Mouse (Mus musculus): Measurements from ENCODE around the gene 2010111I01Rik. TPM values are rescaled to one million over a fixed set of nuclear protein-coding genes. Genes with fewer than 3 reads are reported as not detected.

The 2010111I01Rik gene
- total and polyA plus RNA-seq, 3 experiments: 13.3 to 19.8 (median 14.4) TPM

- Histone ChIP-seq H3K27me3 (replicated peaks) (no peaks in the 10 kb centered on the region), H3K36me3 (replicated peaks in 1 of 2; ENCODE audit: control insufficient read depth in 1 of 2, insufficient read depth in 1 of 2, low read length in 1 of 2) (no peaks in the 10 kb centered on the region), H3K27ac (ENCODE audit: insufficient read depth, low read depth) (no peak overlapping the region), H3K4me2 (ENCODE audit: insufficient read depth, low read depth, poor library complexity, severe bottlenecking) (no peak overlapping the region), H3K9me3 (replicated peaks; ENCODE audit: low read length) (no peaks in the 10 kb centered on the region), H3K4me1 (ENCODE audit: control insufficient read depth in 1 of 2, insufficient read depth in 2 of 2) (peaks cover 11 to 17% of the 10 kb centered on the region in 2 experiments), H3K79me2 (replicated peaks; ENCODE audit: control insufficient read depth, extremely low read depth, insufficient read depth, poor library complexity, severe bottlenecking) (no peaks in the 10 kb centered on the region), H3K4me3 (replicated peaks in 1 of 3; ENCODE audit: low read depth in 2 of 3, low read length in 2 of 3, poor library complexity in 1 of 3) (no peak overlapping the region), H3K9ac (ENCODE audit: insufficient read depth, low read depth) (no peak overlapping the region)
- no peak for TF ChIP-seq POLR2A (IDR thresholded peaks at IDR 0.05; ENCODE audit: low read depth, low read length)
- TF ChIP-seq USF1 (IDR thresholded peaks at IDR 0.05; ENCODE audit: low read depth, low read length): no peak
- TF ChIP-seq ZC3H11A (IDR thresholded peaks at IDR 0.05; ENCODE audit: low read depth, low read length): no peak
- TF ChIP-seq ZMIZ1 (IDR thresholded peaks at IDR 0.05; ENCODE audit: low read depth, low read length): no peak
- TF ChIP-seq JUND (conservative IDR thresholded peaks at IDR 0.05; ENCODE audit: low read depth, low read length): no peak
- TF ChIP-seq PAX5 (IDR thresholded peaks at IDR 0.05; ENCODE audit: low read length): no peak
- TF ChIP-seq BHLHE40 (IDR thresholded peaks at IDR 0.05; ENCODE audit: low read depth, low read length): no peak
- TF ChIP-seq TCF12 (IDR thresholded peaks at IDR 0.05; ENCODE audit: low read depth, low read length): no peak
- TF ChIP-seq MEF2A (IDR thresholded peaks at IDR 0.05; ENCODE audit: borderline replicate concordance, low read depth, low read length): no peak
- TF ChIP-seq TBP (conservative IDR thresholded peaks at IDR 0.05; ENCODE audit: low read depth, low read length): no peak
- TF ChIP-seq NELFE (IDR thresholded peaks at IDR 0.05; ENCODE audit: low read depth, low read length): no peak
- no peak for TF ChIP-seq RAD21 (IDR thresholded peaks at IDR 0.05; ENCODE audit: low read depth, low read length)
- no peak for DNase-seq (ENCODE audit: extremely low read depth)
- in situ Hi-C loops (cut with MboI; ENCODE audit: low pct_ligation_motif_present, low pct_unique_long_range_greater_than_20kb, low sequenced_read_pairs) (no loop called here), dilution Hi-C loops (cut with MboI; ENCODE audit: extremely low pct_ligation_motif_present, extremely low pct_unique_long_range_greater_than_20kb, low sequenced_read_pairs) (no loop called here)
Observed at GRCm38 (mm10) chr13:63171347-63172096, 206.8 kb downstream of the 2010111I01Rik start.

- no peak overlapping the region for H3K9ac ChIP-seq (ENCODE audit: insufficient read depth, low read depth)
- H3K4me2 ChIP-seq (ENCODE audit: insufficient read depth, low read depth, poor library complexity, severe bottlenecking): no peak overlapping the region
- no peaks in the 10 kb centered on the region for H3K36me3 ChIP-seq (replicated peaks in 1 of 2; ENCODE audit: control insufficient read depth in 1 of 2, insufficient read depth in 1 of 2, low read length in 1 of 2)
- H3K27ac ChIP-seq (ENCODE audit: insufficient read depth, low read depth): no peak overlapping the region
- no peaks in the 10 kb centered on the region for H3K79me2 ChIP-seq (replicated peaks; ENCODE audit: control insufficient read depth, extremely low read depth, insufficient read depth, poor library complexity, severe bottlenecking)
- in situ Hi-C loops (cut with MboI; ENCODE audit: low pct_ligation_motif_present, low pct_unique_long_range_greater_than_20kb, low sequenced_read_pairs) (no loop called here), dilution Hi-C loops (cut with MboI; ENCODE audit: extremely low pct_ligation_motif_present, extremely low pct_unique_long_range_greater_than_20kb, low sequenced_read_pairs) (no loop called here)
- H3K9me3 ChIP-seq (replicated peaks; ENCODE audit: low read length): no peaks in the 10 kb centered on the region
- H3K4me1 ChIP-seq (ENCODE audit: control insufficient read depth in 1 of 2, insufficient read depth in 2 of 2): peaks cover 11 to 17% of the 10 kb centered on the region in 2 experiments
- TF ChIP-seq MAZ (IDR thresholded peaks at IDR 0.05; ENCODE audit: low read depth, low read length) (no peak), ZMIZ1 (IDR thresholded peaks at IDR 0.05; ENCODE audit: low read depth, low read length) (no peak), TBP (conservative IDR thresholded peaks at IDR 0.05; ENCODE audit: low read depth, low read length) (no peak), CTCF (conservative IDR thresholded peaks at IDR 0.05 in 1 of 2, IDR thresholded peaks at IDR 0.05 in 1 of 2; ENCODE audit: low read depth in 2 of 2, low read length in 2 of 2) (no peak), UBTF (IDR thresholded peaks at IDR 0.05; ENCODE audit: low read depth, low read length) (no peak), IRF4 (IDR thresholded peaks at IDR 0.05; ENCODE audit: low read depth, low read length) (no peak), BHLHE40 (IDR thresholded peaks at IDR 0.05; ENCODE audit: low read depth, low read length) (no peak), MAFK (IDR thresholded peaks at IDR 0.05; ENCODE audit: insufficient replicate concordance, low read length) (no peak), ETS1 (conservative IDR thresholded peaks at IDR 0.05; ENCODE audit: low read depth, low read length) (no peak), POLR2AphosphoS2 (IDR thresholded peaks at IDR 0.05; ENCODE audit: low read depth, low read length) (no peak), GABPA (IDR thresholded peaks at IDR 0.05; ENCODE audit: insufficient replicate concordance, low read depth, low read length) (no peak), JUN (IDR thresholded peaks at IDR 0.05; ENCODE audit: insufficient read depth, low read depth, low read length) (no peak)
- H3K4me3 ChIP-seq (replicated peaks in 1 of 3; ENCODE audit: low read depth in 2 of 3, low read length in 2 of 3, poor library complexity in 1 of 3): no peak overlapping the region
- no peak for DNase-seq (ENCODE audit: extremely low read depth)
- no peaks in the 10 kb centered on the region for H3K27me3 ChIP-seq (replicated peaks)
Observed at GRCm38 (mm10) chr13:63172097-63172445, 207.4 kb downstream of the 2010111I01Rik start.

Measured in CH12.LX (cell line).